Comparison of ENCODE assay signal across 7 mouse cellular contexts in the genomic region with DNA sequence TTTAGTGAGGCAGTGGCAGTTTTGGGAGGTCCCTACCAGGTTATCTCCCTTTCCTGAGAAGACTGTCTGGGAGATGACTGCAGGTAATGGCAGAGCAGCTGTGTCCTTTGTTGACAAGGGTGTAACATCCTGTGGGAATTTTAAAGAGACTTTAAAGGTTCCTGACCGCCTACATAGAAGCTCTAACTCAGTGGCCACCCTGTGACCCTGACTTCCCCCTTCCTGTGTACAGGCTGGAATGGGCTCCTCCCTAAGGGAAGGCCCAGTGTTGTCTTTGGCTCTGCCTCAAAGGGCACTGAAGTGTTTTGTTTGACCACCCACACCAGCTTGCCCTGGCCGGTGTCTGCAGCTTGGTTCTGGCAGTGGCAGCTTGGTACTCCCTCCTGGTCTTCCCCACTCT. TPM values are rescaled to one million over a fixed set of nuclear protein-coding genes. Genes with fewer than 3 reads are reported as not detected.
DNase-seq lines count a peak whose midpoint lies in the region; ATAC-seq and TF ChIP-seq lines count a peak whose summit lies in the region.

No protein-coding gene starts in this region.

- H3K9me3 ChIP-seq in lung, embryonic 14.5 days (ENCODE audit: low read depth, low read length) = no peaks in the 10 kb centered on the region

- WGBS in lung, embryonic 14.5 days = 51% methylated on average over 2 of the region's 2 CpGs

- peaks cover 58% of the 10 kb centered on the region for H3K36me3 ChIP-seq in lung, embryonic 14.5 days (ENCODE audit: insufficient read depth)

- H3K4me2 ChIP-seq in lung, embryonic 14.5 days = no peak overlapping the region

- H3K4me3 ChIP-seq in lung, embryonic 14.5 days (ENCODE audit: low read depth, low read length) = no peak overlapping the region

- H3K9ac ChIP-seq in lung, embryonic 14.5 days = no peak overlapping the region

- no peaks in the 10 kb centered on the region; the same call in 1 of the 2 replicates for H3K4me1 ChIP-seq in lung, embryonic 14.5 days (ENCODE audit: insufficient read depth)

- DNase-seq in adrenal gland, adult 2 months = peak; percentile 84
- DNase-seq in heart, adult 18-20 months = peak; percentile 62 to 85
- DNase-seq in kidney, adult 9 months = peak; percentile 67
- DNase-seq in lung, embryonic 14.5 days = peak; percentile 40
- no peak for DNase-seq in spleen, postnatal 10 days (ENCODE audit: low spot score in 2 of 2)
- DNase-seq in thymus, adult 18-20 months = no peak
- DNase-seq in left cerebral cortex, adult 9 months (ENCODE audit: low spot score in 2 of 2) = no peak

- no peaks in the 10 kb centered on the region for H3K27me3 ChIP-seq in lung, embryonic 14.5 days (ENCODE audit: insufficient read depth, low read length)

- no peak for TF ChIP-seq CTCF in lung, embryonic 14.5 days (IDR thresholded peaks at IDR 0.05; ENCODE audit: low read depth)

- H3K27ac ChIP-seq in lung, embryonic 14.5 days (ENCODE audit: low read depth) = no peak overlapping the region

- ATAC-seq in lung, embryonic 14.5 days (ENCODE audit: insufficient read depth) = peak; percentile 64

RNA-seq across cellular contexts. Expression of gene Erg28, which starts 10.8 kb away (rescaled TPM):
- 10 to 100 TPM; 34.9 to 38.2 TPM for total RNA-seq in adrenal gland, adult 2 months (2021)
- 18.6 and 21.2 TPM in 2 replicates for polyA plus RNA-seq in adrenal gland, adult 2 months (2012; rRNA removed)
- 1 to 10 TPM; 4.7 to 8.0 TPM for total RNA-seq in heart, adult 18-20 months (2021)
- polyA plus RNA-seq in lung, embryonic 14.5 days (2014; fragmentation: Nextera tagmentation; extraction: Ambion mirVana) = 113 and 118 TPM in 2 replicates

RNA-seq across cellular contexts. Expression of gene Ttll5, which starts 10.9 kb away (rescaled TPM):
- 10 to 100 TPM; 26.1 to 27.4 TPM for total RNA-seq in adrenal gland, adult 2 months (2021)
- polyA plus RNA-seq in adrenal gland, adult 2 months (2012; rRNA removed) = 10.9 and 12.5 TPM in 2 replicates
- total RNA-seq in heart, adult 18-20 months (2021) = 10 to 100 TPM; 13.2 to 15.8 TPM
- polyA plus RNA-seq in lung, embryonic 14.5 days (2014; fragmentation: Nextera tagmentation; extraction: Ambion mirVana) = 17.5 and 21.3 TPM in 2 replicates

Comparison
In these comparisons a context has a peak if more than half of its experiments do, and no peak if none do; other contexts are left out.
1. DNase-seq: peak in adrenal gland, adult 2 months (single experiment), heart, adult 18-20 months (2 of 2), kidney, adult 9 months (single experiment) and lung, embryonic 14.5 days (single experiment); none in spleen, postnatal 10 days (0 of 2), thymus, adult 18-20 months (0 of 2) and left cerebral cortex, adult 9 months (0 of 2).